Mouse (Mus musculus) urinary bladder, postnatal 25 days (tissue): ENCODE measurements at regions not wholly inside any gene's neighbourhood (a gene's known extent, or its start where the extent isn't known, plus 50 kb on each side); places are given as distances from the start of the nearest gene placed in this dataset.

Source experiments
- DNase-seq: peaks from one replicate; pipeline ENCODE4 v3.0.0; 2022; ENCODE audit warnings: low spot score

- DNase-seq, result no peak
Observed at GRCm38 (mm10) chr4:12263197-12263596, 91.4 kb upstream of the Fam92a start.

GRCm38 (mm10) chr4:12247994-12248393 lies 76.2 kb upstream of the Fam92a start:
- DNase-seq, result no peak

GRCm38 (mm10) chr4:12246595-12246994 lies 74.8 kb upstream of the Fam92a start:
- no peak for DNase-seq

- DNase-seq, result peak; percentile 49
Observed at GRCm38 (mm10) chr4:12240941-12241571, 69.2 kb upstream of the Fam92a start.

GRCm38 (mm10) chr4:12230731-12231130 lies 58.9 kb upstream of the Fam92a start:
- peak; percentile 15 for DNase-seq
